Mouse (Mus musculus): ENCODE results near the gene Klk1b21. TPM values are rescaled to one million over a fixed set of nuclear protein-coding genes. Genes with fewer than 3 reads are reported as not detected.
"Not testable (repeated sequence)": the region's sequence is repeated elsewhere in the genome, so short reads cannot be mapped to it uniquely, and the experiment has no call there.

Gene Klk1b21
- not detected in 2 replicates for polyA plus RNA-seq (2015; fragmentation: Nextera tagmentation; extraction: Ambion mirVana)

DNA sequence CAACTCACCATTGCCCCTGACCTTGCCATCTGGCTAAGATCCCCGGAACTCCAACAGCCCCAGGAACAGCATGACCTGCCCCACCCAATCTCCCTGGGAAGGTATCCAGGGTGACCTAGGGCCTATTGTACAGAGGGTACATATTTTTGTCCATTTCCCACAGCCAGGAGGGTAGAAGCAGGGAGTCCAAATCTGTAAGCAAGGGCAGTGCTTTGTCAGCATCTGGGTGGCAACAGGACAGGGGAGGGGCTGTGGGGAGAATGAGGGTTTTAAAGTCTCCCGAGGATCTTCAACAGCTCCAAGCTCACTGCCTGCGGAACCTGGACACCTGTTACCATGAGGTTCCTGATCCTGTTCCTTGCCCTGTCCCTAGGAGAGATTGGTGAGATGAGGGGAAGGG, at the start of gene Klk1b21:
TSS of gene Klk1b21 (plus strand) at position 301 of the 400 bp plus-strand sequence.
- H3K27ac ChIP-seq; H3K4me2 ChIP-seq; H3K27me3 ChIP-seq; H3K4me3 ChIP-seq; H3K4me1 ChIP-seq; H3K9me3 ChIP-seq (replicated peaks); H3K9ac ChIP-seq; H3K36me3 ChIP-seq (ENCODE audit: poor library complexity, severe bottlenecking); ATAC-seq: not testable (repeated sequence)
- 85% methylated on average over 3 of the region's 3 CpGs for WGBS

DNA sequence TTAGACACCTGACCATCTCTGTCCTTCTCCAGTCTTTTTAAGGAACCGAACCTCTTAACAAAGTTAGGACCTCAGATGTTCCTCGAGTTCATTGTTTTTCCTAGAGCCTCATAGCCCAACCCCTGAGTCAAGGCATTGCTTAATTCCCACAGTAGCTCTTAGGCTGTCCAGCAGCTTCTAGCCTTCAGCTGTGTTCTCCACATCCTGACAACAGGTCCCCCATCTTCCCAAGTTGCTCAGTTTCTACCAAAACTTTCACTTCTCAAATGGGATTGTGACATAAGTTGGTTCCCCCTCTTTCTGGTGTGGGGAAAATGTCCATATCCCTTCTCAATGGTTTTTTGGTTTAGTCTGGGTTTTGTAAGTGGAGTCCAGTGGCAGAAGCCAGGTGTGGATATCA, 30.0 kb upstream of the Klk1b21 start:
- 81% methylated on average over 2 of the region's 2 CpGs for WGBS

GRCm38 (mm10) chr7:44077703-44078102, 24.4 kb upstream of the Klk1b21 start:
- Histone ChIP-seq H3K9ac (no peak overlapping the region), H3K27me3 (no peaks in the 10 kb centered on the region), H3K36me3 (ENCODE audit: poor library complexity, severe bottlenecking) (no peaks in the 10 kb centered on the region), H3K9me3 (replicated peaks) (peaks cover 8% of the 10 kb centered on the region), H3K27ac (no peak overlapping the region), H3K4me1 (no peaks in the 10 kb centered on the region), H3K4me3 (no peak overlapping the region), H3K4me2 (no peak overlapping the region)
- WGBS, result 40% methylated on average over 1 of the region's 1 CpGs
- no peak for ATAC-seq

More for the DNA sequence above, 30.0 kb upstream of the Klk1b21 start:
- Histone ChIP-seq H3K4me2 (no peak overlapping the region), H3K27me3 (no peaks in the 10 kb centered on the region), H3K27ac (no peak overlapping the region), H3K36me3 (ENCODE audit: poor library complexity, severe bottlenecking) (no peaks in the 10 kb centered on the region), H3K4me3 (no peak overlapping the region), H3K9me3 (replicated peaks) (no peaks in the 10 kb centered on the region), H3K4me1 (no peaks in the 10 kb centered on the region), H3K9ac (no peak overlapping the region)
- no peak for ATAC-seq

GRCm38 (mm10) chr7:44096111-44096510, 6.0 kb upstream of the Klk1b21 start:
- Histone ChIP-seq H3K36me3 (ENCODE audit: poor library complexity, severe bottlenecking) (no peaks in the 10 kb centered on the region), H3K9ac (no peak overlapping the region), H3K9me3 (replicated peaks) (no peaks in the 10 kb centered on the region), H3K27ac (no peak overlapping the region), H3K4me1 (no peaks in the 10 kb centered on the region), H3K27me3 (no peaks in the 10 kb centered on the region), H3K4me3 (no peak overlapping the region), H3K4me2 (no peak overlapping the region)
- ATAC-seq, result no peak
- 87% methylated on average over 1 of the region's 1 CpGs for WGBS

- H3K36me3 ChIP-seq (ENCODE audit: poor library complexity, severe bottlenecking), result no peaks in the 10 kb centered on the region
- H3K4me3 ChIP-seq, result no peak within 1 kb of the TSS
- 72% methylated on average over 4 of the region's 4 CpGs for WGBS
- H3K27me3 ChIP-seq, result no peaks in the 10 kb centered on the region
- H3K4me1 ChIP-seq, result no peaks in the 10 kb centered on the region
- no peaks in the 10 kb centered on the region for H3K9me3 ChIP-seq (replicated peaks)
- H3K27ac ChIP-seq, result no peak within 1 kb of the TSS
- H3K4me2 ChIP-seq, result no peak within 1 kb of the TSS
- no peak for ATAC-seq
- no peak within 1 kb of the TSS for H3K9ac ChIP-seq
Observed at GRCm38 (mm10) chr7:44112373-44112772, 10.2 kb downstream of the Klk1b21 start, which contains the start of gene Klk1b22. Klk1b22 (plus strand) TSS chr7:44112673.

DNA sequence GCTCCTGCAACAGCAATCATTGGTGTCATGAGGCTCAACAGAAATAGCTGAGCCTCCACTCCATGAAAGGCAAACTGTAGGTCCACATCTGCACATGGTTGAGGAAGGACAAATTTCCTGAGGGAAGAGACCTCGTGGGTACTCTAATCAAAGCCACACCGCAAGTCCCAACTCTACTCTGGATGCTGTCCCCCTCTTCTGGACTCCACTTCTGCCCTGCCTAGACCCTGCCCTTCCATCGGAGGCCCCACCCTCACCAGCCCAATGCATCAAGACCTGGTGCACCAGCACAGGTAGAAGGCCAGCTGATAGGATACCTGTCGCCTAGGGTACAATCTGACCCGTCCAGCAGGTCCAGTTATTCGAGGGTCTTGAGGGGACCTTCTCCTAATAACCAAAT, 21.3 kb downstream of the Klk1b21 start:
- H3K4me3 ChIP-seq, result no peak overlapping the region
- H3K4me1 ChIP-seq, result no peaks in the 10 kb centered on the region
- H3K27me3 ChIP-seq, result no peaks in the 10 kb centered on the region
- no peak for ATAC-seq
- H3K9me3 ChIP-seq (replicated peaks), result no peaks in the 10 kb centered on the region
- H3K9ac ChIP-seq, result no peak overlapping the region
- no peak overlapping the region for H3K27ac ChIP-seq
- no peaks in the 10 kb centered on the region for H3K36me3 ChIP-seq (ENCODE audit: poor library complexity, severe bottlenecking)
- no peak overlapping the region for H3K4me2 ChIP-seq
- WGBS, result 90% methylated on average over 6 of the region's 6 CpGs

DNA sequence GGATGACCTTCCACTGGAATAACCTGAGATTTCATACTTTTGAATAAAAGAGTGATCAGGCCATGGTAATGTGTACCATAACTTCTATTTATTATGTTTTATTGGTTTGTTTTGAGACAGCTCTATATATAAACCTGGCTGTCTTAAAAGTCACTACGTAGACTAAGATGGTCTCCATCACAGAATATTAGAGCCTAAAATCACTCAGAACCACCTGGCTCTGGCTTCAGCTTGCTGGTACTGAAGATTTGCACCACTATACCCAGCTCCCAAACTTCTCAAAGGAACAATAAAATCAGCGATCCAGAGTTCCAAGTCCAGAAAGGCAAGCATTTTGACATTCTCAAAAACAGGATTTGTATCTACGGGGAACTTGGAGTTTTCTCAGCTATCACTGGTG, 34.3 kb downstream of the Klk1b21 start, which contains the start of gene Klk1b16:
TSS of gene Klk1b16 (plus strand) at position 301 of the 400 bp plus-strand sequence.
- Histone ChIP-seq H3K9ac (no peak within 1 kb of the TSS), H3K4me1 (no peaks in the 10 kb centered on the region), H3K27me3 (no peaks in the 10 kb centered on the region), H3K27ac (no peak within 1 kb of the TSS), H3K4me2 (no peak within 1 kb of the TSS), H3K9me3 (replicated peaks) (no peaks in the 10 kb centered on the region), H3K4me3 (no peak within 1 kb of the TSS), H3K36me3 (ENCODE audit: poor library complexity, severe bottlenecking) (no peaks in the 10 kb centered on the region)
- WGBS, result 91% methylated on average over 3 of the region's 3 CpGs
- no peak for ATAC-seq

Other genes starting within 250 kb of the Klk1b21 start
- gene Klk4, start 221.2 kb upstream of the Klk1b21 start, polyA plus RNA-seq (2015; fragmentation: Nextera tagmentation; extraction: Ambion mirVana), result 0.14 TPM in 1 of 2 replicates, not detected in the other
- not detected in 2 replicates for gene Klk15, start 168.6 kb upstream of the Klk1b21 start, polyA plus RNA-seq (2015; fragmentation: Nextera tagmentation; extraction: Ambion mirVana)
- not detected in 2 replicates for gene Klk1b8, start 151.7 kb upstream of the Klk1b21 start, polyA plus RNA-seq (2015; fragmentation: Nextera tagmentation; extraction: Ambion mirVana)
- gene Klk1b1, start 135.6 kb upstream of the Klk1b21 start, polyA plus RNA-seq (2015; fragmentation: Nextera tagmentation; extraction: Ambion mirVana), result not detected in 2 replicates
- gene Klk1b9, start 126.3 kb upstream of the Klk1b21 start, polyA plus RNA-seq (2015; fragmentation: Nextera tagmentation; extraction: Ambion mirVana), result not detected in 2 replicates
- not detected in 2 replicates for gene Klk1b11, start 106.5 kb upstream of the Klk1b21 start, polyA plus RNA-seq (2015; fragmentation: Nextera tagmentation; extraction: Ambion mirVana)
- gene Klk1b26, start 90.2 kb upstream of the Klk1b21 start, polyA plus RNA-seq (2015; fragmentation: Nextera tagmentation; extraction: Ambion mirVana), result not detected in 2 replicates
- not detected in 2 replicates for gene Klk1b27, start 50.0 kb upstream of the Klk1b21 start, polyA plus RNA-seq (2015; fragmentation: Nextera tagmentation; extraction: Ambion mirVana)
- not detected in 2 replicates for gene Klk1b22, start 10.3 kb downstream of the Klk1b21 start, polyA plus RNA-seq (2015; fragmentation: Nextera tagmentation; extraction: Ambion mirVana)
- gene Klk1b16, start 34.4 kb downstream of the Klk1b21 start, polyA plus RNA-seq (2015; fragmentation: Nextera tagmentation; extraction: Ambion mirVana), result not detected in 2 replicates
- not detected in 2 replicates for gene Klk1b24, start 85.9 kb downstream of the Klk1b21 start, polyA plus RNA-seq (2015; fragmentation: Nextera tagmentation; extraction: Ambion mirVana)
- not detected in 2 replicates for gene Klk1b3, start 95.9 kb downstream of the Klk1b21 start, polyA plus RNA-seq (2015; fragmentation: Nextera tagmentation; extraction: Ambion mirVana)
- not detected in 2 replicates for gene Klk1b4, start 105.1 kb downstream of the Klk1b21 start, polyA plus RNA-seq (2015; fragmentation: Nextera tagmentation; extraction: Ambion mirVana)
- not detected in 2 replicates for gene Klk1b5, start 113.6 kb downstream of the Klk1b21 start, polyA plus RNA-seq (2015; fragmentation: Nextera tagmentation; extraction: Ambion mirVana)
- gene Klk1, start 123.0 kb downstream of the Klk1b21 start, polyA plus RNA-seq (2015; fragmentation: Nextera tagmentation; extraction: Ambion mirVana), result not detected in 2 replicates
- gene Gm36864, start 133.8 kb downstream of the Klk1b21 start, polyA plus RNA-seq (2015; fragmentation: Nextera tagmentation; extraction: Ambion mirVana), result not detected in 2 replicates
- 1.3 and 1.4 TPM in 2 replicates for gene 1700028J19Rik, start 144.4 kb downstream of the Klk1b21 start, polyA plus RNA-seq (2015; fragmentation: Nextera tagmentation; extraction: Ambion mirVana)
- 172 and 212 TPM in 2 replicates for gene 2410002F23Rik, start 144.4 kb downstream of the Klk1b21 start, polyA plus RNA-seq (2015; fragmentation: Nextera tagmentation; extraction: Ambion mirVana)
- 0.14 and 0.21 TPM in 2 replicates for gene Acp4, start 155.1 kb downstream of the Klk1b21 start, polyA plus RNA-seq (2015; fragmentation: Nextera tagmentation; extraction: Ambion mirVana)
- gene Gm15517, start 159.1 kb downstream of the Klk1b21 start, polyA plus RNA-seq (2015; fragmentation: Nextera tagmentation; extraction: Ambion mirVana), result not detected in 2 replicates
- gene Clec11a, start 204.6 kb downstream of the Klk1b21 start, polyA plus RNA-seq (2015; fragmentation: Nextera tagmentation; extraction: Ambion mirVana), result 3.0 and 3.4 TPM in 2 replicates
- gene Shank1, start 207.9 kb downstream of the Klk1b21 start, polyA plus RNA-seq (2015; fragmentation: Nextera tagmentation; extraction: Ambion mirVana), result 13.2 and 15.1 TPM in 2 replicates